Mouse (Mus musculus) 416B (cell line): ENCODE data around the gene Osbpl3.
"Not testable (repeated sequence)": the region's sequence is repeated elsewhere in the genome, so short reads cannot be mapped to it uniquely, and the experiment has no call there.

Experiments
- DNase-seq: peaks from one replicate; pipeline ENCODE4 v3.0.0; 2011; ENCODE audit warnings: low read depth

Gene Osbpl3

DNA sequence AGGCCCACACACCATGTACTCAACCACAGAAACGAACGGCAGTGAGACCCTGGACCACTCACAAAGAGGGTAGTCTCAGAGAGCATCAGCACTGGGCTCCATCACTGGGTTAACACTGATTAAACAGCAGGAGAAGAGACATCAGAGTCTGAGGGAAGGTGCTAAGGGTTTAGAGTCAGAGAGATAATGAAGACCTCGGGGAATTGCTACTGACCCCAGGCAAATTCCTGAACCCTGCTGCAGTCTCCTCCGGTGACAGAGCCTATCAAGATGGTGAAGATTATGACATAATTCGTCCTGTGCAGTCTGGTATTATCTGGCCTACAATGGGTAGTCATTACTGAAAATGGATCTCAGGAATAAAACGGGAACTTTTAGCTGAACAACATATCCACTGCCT, 2.4 kb downstream of the Osbpl3 start:
- no peak for DNase-seq

DNA sequence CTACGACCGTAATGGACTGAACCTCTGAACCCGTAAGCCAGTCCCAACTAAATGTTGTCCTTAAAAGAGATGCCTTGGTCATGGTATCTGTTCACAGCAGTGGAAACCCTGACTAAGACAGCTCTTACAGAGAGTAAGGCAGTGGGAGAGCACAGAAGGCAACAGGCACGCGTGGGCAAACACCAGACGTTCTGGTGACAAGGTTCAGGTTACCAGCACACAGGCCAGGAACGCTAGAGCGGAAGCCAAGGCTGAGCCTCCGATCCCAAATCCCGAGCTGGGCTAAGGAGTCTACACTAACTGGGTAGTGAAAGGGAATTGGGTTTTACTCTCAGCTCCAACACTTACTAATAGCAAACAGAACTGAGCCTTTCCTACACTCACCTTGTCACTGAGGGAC, 3.8 kb downstream of the Osbpl3 start:
- no peak for DNase-seq

DNA sequence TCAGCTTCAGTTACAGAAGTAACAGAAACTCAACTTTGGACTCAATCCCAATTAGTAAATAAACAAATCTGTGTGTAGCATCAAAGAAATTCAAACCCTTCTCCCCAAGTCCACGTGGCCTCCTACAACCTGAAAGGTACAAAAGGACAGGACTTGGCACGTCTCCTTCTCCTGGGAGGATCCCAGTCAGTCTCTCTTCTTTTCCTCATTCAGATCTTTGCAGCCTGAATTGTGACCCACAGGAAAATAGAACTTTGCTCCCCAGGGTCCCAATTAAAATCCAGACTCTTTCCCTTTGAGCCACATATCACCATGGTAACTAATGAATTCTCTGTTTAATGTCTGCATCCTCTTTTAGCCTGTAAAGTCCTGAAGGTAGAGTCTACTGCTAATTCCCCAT, 10.4 kb downstream of the Osbpl3 start:
- no peak for DNase-seq

DNA sequence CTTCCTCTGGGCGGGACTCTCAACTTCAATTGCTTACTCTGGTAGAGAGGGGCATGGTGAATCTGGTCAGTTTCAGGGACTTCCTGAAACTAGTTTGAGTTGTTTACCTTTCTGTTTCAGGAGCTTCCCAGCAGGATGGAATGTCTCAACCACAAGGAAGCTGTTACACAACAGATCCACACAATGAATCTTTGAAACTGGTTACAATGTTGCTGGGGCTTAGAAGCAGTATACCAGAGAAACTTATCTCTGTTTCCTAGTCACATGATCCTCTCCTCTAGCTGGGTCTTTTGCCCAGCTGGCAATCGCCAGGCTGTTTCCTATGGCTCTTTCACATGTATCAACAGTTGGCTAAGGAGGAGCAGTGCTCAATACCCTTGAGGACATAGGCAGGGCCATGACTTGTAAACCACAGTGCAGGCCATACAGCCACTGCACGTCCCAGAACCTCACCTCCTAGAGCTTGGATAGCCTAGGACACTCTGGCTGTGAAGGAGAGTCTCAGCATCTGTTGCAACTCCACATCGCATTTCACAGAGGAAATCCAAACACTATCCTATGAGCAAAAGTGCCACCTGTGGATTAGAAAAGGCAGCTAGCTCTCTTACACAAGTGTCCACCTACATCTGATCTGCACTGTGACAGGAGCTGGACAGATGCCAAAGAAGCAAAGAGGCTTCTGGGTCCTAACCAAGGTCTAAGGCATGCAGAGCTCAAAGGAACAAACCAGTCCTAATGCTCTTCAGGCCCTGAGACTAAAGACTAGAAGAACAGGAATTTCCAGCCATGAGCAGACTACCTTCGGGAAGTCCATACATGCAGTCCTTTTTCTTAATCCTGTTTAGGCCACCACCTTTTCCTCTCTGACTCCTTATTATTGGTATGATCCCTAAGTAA, 14.8 kb downstream of the Osbpl3 start:
- DNase-seq = peak; percentile 61

DNA sequence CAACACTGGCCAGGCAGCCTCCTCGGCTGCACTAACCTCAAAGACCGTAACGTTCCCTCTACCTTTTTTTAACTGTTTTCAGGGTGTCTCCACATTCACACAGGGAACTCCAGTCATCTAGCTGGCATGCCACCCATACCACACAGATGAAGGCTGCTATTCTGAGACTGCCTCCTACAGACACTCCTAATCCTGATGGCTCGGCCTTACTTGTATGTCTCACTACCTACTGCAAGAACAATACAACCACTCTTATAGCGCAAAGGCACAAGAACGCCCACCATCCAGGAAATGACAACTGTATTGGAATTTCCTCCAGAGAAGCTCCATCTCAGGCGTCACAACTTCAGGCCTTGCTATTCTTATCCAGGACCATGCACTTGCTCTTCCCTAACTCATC, 15.8 kb downstream of the Osbpl3 start:
- no peak for DNase-seq

DNA sequence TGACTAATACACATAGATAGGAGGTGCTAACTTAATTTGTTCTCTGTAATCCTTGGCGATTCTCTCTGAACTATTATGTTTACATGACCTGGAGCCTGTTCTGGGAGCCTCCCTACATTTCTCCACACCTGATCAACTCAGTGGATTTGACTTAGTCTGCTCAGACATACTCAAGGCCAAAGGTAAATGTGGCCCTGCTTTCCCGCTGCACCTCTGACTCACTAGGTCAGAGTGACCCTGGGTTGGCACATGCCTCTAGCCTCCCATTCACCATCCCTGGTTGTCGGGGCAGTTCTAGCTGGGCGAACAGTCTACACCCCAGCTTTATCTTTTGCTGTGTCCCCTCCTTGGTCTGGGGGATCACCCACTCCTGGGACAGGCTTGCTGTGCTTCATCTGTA, 17.1 kb downstream of the Osbpl3 start:
- DNase-seq = not testable (repeated sequence)

DNA sequence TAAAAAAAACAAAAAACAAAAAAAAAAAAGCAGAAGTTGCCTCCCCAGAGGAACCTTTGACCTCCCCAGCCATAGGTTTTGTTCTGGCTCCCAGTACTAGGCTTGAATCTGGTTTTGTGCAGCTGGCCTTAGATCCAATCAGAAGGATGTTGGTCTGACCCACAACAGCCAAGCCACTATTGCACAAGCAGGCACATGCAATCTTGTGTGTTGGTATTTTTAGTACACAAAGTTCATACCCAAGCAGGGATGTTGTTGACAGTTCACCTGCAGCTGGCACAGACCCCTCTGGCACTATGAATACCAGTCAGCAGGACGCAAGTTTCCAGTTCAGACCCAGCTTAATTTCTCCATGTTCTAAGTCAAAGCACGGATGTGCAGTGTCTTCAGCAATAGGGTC, 18.2 kb downstream of the Osbpl3 start:
- peak; percentile 90 for DNase-seq

DNA sequence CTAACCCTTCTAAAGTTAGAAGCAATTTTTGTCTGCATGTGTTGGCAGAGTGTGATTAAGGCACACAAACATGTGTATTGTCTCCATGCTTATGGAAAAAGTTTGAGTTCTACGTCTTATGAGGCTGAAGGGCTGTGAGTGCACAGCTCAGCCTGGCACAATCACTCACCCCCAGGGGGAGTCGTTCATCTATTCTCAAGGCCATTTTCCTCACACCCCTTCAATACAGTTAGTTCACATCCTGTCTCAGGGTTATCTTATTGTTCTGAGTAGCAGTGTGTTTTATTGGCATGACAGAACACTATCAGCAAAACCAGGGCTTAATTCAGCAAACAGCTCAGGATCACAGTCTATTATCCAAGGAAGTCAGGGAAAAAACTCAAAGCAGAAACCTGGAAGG, 19.3 kb downstream of the Osbpl3 start:
- DNase-seq = peak; percentile 52

DNA sequence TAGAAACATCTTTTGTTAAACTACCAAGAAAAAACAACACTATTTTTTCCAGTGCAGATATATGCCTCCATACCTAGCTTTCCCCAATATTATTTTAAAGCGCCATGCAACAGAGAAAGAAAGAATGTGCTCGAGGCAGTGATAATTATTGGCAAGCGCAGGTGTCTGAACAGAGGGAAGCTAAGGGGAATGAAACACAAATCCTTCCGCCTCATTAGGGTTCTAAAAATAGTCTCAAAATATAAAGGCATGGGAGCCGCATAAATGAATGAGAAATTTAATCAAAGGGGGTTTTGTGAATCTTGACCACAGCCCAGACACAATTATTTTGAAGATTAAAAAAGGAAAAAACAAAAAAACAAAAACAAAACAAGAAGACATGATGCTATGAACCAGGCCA, 23.5 kb downstream of the Osbpl3 start:
- no peak for DNase-seq

DNA sequence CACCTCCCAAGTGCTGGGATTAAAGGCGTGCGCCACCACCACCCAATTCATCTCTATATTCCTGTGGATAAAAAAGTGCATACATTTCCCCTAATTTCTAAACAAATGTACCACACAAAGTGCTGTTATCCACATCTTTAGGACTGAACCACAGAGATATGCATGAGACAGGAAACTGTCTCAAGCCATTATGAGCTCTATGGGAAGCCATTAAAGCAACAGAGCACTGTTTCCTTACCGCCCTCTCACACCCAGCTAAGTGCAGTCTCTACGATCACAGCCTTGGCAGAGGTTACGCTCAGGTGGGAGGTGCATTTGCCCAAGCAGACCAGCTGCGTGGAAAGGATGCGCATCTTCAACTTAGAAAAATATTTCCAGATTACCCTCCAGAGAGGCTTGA, 26.7 kb downstream of the Osbpl3 start:
- DNase-seq = no peak

DNA sequence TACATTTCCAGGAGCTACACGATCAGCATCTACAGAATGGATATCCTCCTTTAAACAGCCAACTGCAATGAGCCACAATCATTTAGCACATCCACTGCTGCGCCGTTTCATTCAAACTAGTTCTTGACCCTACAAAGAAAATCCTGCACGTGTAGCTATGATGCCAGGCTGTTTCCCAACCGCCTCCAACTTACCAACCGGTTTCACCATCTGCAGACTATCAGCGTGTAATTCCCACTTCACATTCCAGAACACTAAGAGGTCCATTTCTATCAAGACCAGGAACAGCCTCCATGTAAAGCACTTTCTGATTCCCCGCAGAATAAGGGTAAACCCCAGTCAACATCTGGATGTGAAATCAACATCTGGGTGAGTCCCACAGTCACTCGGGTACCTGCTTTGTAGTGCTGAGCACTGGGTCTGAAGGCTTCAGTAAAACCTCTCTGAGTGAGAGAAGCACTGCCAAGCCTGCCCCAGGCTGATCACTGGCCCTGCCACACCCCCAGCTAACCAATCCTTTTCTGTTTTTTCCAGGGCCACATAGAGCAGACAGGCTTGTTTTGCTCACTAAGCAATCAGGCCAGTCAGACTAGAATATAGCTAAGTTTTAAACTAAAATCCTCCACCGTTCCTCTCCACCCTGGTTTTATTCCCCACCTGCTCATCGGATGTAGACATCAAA, 28.8 kb downstream of the Osbpl3 start:
- no peak for DNase-seq

DNA sequence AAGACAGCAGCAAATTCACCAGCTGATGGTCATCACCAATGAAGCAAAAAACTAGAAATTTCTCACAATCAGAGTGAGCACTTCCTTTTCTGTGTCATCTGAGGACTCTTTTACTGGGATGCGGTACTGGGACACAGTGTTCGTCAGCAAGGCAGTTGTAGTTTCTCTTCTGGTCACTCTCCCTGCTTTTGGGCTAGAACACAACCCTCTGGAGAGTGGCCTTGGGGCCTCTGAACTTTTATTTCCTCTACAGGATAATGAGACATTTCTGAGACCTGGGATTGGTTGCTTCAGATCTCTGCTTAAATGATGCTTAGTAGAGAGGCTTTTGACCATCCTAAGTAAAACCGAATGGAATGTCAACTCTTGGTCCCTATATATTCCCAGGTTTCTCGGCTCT, 29.4 kb downstream of the Osbpl3 start:
- no peak for DNase-seq

DNA sequence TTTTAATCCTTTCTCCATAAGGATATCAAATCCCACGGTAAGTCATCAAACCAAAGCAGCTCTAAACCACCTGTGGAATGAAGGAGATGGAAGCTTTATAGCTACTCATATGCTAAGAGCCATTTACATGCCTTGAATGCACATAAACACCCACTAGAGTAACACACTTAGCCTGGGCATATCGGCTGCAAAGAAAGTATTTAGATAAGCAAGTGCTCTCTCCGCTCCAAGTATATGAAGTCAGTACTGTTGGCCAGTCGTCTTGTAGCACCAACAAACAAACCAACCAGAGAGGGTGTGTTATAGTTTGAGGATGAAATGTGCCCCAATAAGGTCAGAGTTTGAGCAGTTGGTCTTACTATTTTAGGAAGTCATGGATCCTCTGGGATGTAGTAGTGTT, 31.7 kb downstream of the Osbpl3 start:
- no peak for DNase-seq

DNA sequence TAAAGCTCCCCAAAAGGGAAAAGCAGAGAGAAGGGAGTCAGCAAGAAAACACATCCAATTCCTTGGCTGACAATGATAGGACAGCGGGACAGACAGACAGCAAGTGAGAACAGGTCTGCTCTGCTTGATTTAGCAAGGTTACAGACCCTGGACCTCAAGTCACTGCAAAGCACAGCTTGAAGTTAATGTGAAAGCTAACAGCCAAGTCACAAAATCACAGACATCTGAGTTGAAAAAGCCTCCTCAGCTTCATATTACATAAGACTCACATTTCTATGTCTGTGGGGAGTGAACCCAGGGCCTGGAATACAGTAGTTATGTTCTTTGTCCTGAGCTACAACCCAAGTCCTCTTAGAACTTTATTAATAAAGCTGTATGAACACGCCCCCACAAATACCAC, 35.6 kb downstream of the Osbpl3 start:
- no peak for DNase-seq

DNA sequence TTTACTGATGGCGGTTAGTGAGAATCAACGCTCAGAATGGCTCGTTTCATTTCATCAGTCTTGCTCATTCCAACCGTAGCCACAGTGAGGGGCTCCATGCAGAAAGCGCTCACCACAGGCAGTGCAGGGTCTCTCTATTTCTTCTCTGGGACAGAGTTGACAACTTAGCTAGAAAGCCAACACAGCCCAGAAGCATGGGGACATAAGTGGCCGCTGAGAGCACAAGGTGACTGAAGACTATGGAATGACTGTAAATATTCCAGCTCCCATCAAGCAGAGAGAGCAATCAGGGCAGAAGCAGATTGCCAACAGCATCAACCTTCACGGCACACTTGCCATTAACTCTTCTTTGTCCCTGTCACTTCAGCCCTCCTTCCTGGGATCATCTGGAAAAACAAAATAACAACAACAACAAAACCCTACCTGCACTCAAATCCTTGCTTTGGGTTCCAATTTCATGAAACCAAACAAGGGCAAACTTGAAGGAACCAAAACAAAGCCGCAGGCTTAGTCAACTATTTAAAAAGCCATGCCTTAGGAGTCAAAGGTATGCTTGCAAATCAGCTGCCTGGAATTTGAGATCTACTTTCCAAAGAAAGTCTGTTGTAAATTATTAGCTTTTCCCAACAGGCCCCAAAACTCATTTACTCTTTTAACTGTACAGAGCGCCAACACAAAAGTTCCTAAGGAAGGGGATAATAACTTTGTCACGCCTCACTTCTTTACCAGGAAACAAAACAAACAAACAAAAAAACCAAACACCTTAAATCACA, 36.3 kb downstream of the Osbpl3 start:
- no peak for DNase-seq

DNA sequence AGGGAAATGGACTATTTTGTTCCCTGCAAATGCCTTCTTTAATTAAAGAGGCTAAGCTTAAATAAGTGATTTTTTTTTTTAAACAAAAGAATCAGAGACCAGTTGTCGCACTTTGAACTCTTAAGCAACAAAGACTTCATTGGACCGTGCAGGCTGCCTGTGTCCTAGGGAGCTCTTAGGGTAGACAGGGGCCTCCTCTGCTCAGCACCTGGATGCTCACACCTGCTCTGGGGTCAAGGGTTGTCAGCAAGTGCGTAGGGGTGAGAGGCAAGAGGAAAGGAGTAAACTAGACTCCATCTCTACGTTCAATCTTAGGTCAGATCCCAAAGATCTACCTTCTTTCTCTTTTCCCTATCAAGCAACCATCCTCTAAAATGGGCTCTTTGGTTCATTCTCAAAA, 37.0 kb downstream of the Osbpl3 start:
- DNase-seq = no peak

DNA sequence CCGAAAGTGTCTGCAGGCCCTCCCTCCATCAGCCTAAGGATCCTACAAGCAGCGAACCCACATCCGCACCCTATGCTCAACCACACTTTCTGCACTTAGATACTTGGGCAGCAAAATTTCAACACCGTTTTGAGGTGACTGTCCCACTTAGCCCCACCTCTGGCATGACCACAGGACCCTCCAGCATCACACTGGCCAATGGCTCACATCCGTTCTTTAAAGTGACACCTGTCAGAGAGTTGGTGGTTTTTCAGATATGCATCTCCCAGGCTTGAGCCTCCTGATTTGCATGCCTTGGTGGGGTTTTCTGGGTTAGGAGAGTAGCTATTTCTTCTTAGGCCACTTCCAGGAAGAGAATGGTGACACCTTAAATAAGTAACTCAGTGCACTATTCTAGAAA, 39.1 kb downstream of the Osbpl3 start:
- peak; percentile 90 for DNase-seq

DNA sequence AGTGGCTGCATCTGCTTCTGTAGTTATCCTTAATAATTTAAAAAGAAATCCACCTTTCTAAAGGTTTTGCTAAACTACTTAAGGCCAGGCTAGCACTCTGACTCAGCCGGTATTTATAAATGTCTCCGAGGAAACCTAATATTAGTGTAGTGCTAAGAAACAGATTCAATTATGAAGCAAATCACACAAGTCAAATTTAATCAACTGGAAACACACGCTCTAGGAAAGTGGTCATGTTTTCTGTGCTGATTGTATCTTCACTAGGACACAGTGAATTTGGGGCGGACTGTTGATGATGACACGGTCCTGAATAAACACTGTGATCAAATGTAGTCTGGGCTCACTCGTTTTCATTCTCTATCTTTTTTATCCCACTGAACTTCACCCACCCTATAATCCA, 40.6 kb downstream of the Osbpl3 start:
- no peak for DNase-seq

DNA sequence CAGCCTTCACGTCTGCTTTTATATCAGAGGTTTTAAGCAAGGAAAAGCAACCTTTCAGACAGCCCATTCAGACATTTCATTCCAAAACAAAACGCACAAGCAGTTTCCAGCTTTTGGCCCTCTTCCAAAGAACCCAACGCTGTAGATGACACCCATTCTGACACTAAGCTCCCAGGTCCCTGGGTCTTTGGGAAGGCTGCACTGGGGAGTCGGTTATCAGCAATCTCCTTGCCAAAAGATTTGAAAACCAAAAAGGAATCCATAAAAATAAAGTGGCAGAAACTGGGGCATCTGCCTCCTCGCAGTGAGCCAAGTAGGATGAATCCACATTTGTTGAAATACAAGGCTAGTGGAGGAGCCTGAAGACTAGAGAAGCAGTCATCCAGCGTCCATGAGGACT, 41.5 kb downstream of the Osbpl3 start:
- DNase-seq = no peak

DNA sequence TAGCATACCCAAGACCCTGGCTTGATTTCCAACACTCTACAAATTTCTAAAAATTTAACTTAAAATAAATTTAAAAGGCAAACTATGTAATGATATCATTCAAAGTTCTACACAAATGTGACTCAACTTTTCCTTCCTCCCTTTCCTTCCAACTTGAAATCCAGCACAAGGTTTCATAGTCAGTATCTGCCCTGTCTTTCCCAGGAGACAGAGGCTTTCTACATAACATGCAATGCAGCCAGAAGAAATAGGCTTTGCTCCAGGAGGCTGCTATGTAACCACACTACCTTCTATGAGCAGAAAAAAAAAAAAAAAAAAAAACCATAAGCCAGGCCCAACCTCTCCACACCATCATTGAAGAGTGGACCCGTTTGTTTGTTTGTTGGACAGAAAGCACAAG, 42.6 kb downstream of the Osbpl3 start:
- DNase-seq = peak; percentile 24

DNA sequence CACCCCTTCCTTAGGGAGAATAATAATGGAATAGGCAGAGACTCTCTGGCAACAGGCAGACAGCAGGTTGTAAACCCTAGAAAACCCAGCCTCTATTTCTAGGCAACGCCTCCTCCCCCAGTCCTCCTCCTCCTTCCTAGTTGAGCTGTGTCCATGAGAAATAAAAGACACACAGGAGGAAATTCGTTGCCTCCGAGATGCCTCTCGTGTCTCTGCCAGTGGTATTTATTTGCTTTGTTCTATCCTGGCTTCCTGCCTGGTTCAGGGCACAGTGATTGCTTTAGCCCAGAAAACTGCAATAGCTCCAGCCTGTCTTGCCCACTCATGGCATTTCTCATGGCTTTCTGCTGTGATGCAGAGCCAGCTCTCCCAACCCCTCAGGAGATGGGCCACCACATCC, 43.8 kb downstream of the Osbpl3 start:
- no peak for DNase-seq

DNA sequence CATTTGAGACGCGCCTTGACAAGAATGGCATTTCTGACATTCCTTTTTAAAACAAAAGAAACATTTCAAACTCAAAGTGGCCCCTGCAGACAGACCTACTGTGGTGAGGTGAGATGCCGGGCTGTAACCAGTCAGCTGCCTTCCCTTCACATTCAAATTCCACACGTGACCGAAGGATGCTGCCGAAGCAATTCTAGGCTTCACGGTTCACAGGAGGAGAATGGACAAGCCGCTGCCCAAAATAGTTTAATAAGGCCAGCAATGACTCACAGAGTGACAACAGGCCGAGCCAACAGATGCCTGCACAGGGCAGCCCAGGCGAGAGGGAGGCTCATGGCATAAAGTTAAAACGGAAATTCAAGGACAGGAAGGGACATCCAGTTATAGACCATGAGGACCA, 51.3 kb downstream of the Osbpl3 start:
- DNase-seq = no peak

DNA sequence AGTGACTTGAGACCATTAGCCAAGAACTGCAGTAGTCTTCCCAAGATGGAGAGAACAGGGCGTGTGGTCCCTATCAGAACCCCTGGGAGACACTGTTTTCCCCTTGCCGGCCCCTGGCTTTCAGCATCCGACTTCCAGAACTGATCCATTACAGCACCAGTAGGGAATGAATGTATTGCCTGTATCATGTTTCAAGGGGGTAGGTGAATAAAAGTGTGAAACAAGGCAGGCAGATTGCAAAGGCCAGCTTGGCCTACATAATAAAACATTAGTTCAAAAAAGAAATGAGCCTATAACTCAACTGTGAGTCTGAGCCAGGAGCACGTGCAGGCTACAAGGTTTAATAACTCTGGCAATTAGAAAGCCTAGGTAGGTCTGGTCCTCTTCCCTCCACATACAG, 52.5 kb downstream of the Osbpl3 start:
- no peak for DNase-seq
